Mouse (Mus musculus) CD4-positive, CD25-positive, alpha-beta regulatory T cell, adult 9 weeks (primary cell): ENCODE data around the gene Vma21. TPM values are rescaled to one million over a fixed set of nuclear protein-coding genes. Genes with fewer than 3 reads are reported as not detected.

Experiments used
- polyA plus RNA-seq: library from polyadenylated mRNA; unstranded; fragments of 100-300 nt; shearing (Covaris generic); gene quantifications from one replicate; pipeline ENCODE4 v1.2.1, GENCODE M21; 2017

Vma21 gene
- 38.9 TPM for polyA plus RNA-seq

GRCm38 (mm10) chrX:71815631-71816345, at the start of gene Vma21:
Vma21 (plus strand) TSS chrX:71815924.

Other genes with a start within 250 kb of the Vma21 start
- gene Gpr50, start 152.3 kb upstream of the Vma21 start, polyA plus RNA-seq = not detected
- gene Gm1141, start 105.1 kb downstream of the Vma21 start, polyA plus RNA-seq = 0.20 TPM
- gene Prrg3, start 146.7 kb downstream of the Vma21 start, polyA plus RNA-seq = not detected
- not detected for gene Fate1, start 157.1 kb downstream of the Vma21 start, polyA plus RNA-seq
- gene Cnga2, start 175.9 kb downstream of the Vma21 start, polyA plus RNA-seq = not detected